25 mouse cellular contexts compared by ENCODE assay signal in the genomic region with DNA sequence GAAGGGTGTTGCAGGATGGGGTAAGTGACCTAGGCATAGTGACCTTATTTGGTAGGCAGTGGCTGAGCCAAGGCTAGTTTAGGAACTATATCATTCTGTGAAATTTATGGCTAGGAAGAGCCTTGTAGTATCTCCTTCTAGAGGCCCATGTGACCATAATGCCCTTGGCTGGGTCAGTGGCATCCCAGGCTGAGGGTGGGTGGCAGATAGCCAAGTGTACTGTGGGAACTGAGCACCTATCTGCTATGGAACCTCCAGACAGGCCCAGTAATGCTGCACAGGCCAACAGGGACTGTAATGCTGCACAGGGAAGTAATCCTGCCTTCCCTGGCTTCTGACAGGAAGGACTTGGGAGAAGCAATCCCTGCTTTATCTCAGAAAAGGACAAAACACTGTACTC.
DNase-seq lines count a peak whose midpoint lies in the region; ATAC-seq and TF ChIP-seq lines count a peak whose summit lies in the region.
"Had no signal": no experiment of that assay in that cellular context is flagged by ENCODE, and none has a peak within 500 bp of the region (broad histone marks: within the 10 kb centered on the region; RNA-seq: fewer than 3 reads in every experiment).

No protein-coding gene starts in this region.

- H3K9me3 ChIP-seq in heart, postnatal 0 days (replicated peaks; ENCODE audit: control insufficient read depth, low read length): no peaks in the 10 kb centered on the region
- no peaks in the 10 kb centered on the region for H3K9me3 ChIP-seq in kidney, embryonic 14.5 days (ENCODE audit: control insufficient read depth, low read length)
- no peaks in the 10 kb centered on the region for H3K9me3 ChIP-seq in limb, embryonic 10.5 days (replicated peaks)
- H3K9me3 ChIP-seq: embryonic facial prominence, embryonic 12.5 days; forebrain, embryonic 12.5 days; heart, embryonic 13.5 days; limb, embryonic 15.5 days; midbrain, embryonic 13.5 days had no signal

- no peaks in the 10 kb centered on the region for H3K27me3 ChIP-seq in heart, postnatal 0 days (ENCODE audit: control insufficient read depth, insufficient read depth, low read length)
- H3K27me3 ChIP-seq in kidney, embryonic 14.5 days (ENCODE audit: control insufficient read depth, insufficient read depth, low read length): no peaks in the 10 kb centered on the region
- peaks cover 13% of the 10 kb centered on the region for H3K27me3 ChIP-seq in limb, embryonic 10.5 days (ENCODE audit: low read depth, poor library complexity, severe bottlenecking)
- H3K27me3 ChIP-seq: megakaryocyte, embryonic 14.5 days; Patski had no signal

- peak; percentile 36; the same call in 1 of the 2 replicates for ATAC-seq in heart, postnatal 0 days (ENCODE audit: insufficient read depth, low read depth)
- no peak for ATAC-seq in kidney, embryonic 14.5 days (ENCODE audit: low FRiP score, low TSS enrichment)
- no peak for ATAC-seq in frontal cortex, adult (ENCODE audit: low TSS enrichment)
- ATAC-seq: hindbrain, postnatal 0 days; intestine, embryonic 16.5 days; midbrain, embryonic 13.5 days; Patski had no signal

- intact Hi-C loops in heart, postnatal 36 days (cut with DNase I): no loop called here

- no peak for DNase-seq in heart, postnatal 0 days (ENCODE audit: low spot score)
- no peak for DNase-seq in heart, postnatal 36 days
- DNase-seq in kidney, postnatal 25 days: peak; percentile 45 to 58
- peak; percentile 68 for DNase-seq in adrenal gland, postnatal 10 days
- DNase-seq in limb, embryonic 10.5 days (ENCODE audit: low spot score): no peak
- DNase-seq: B cell, adult 2 months; cerebellum, adult 18-20 months; cerebellum, postnatal 25 days; gastrocnemius, adult 2 months; layer of hippocampus, adult 9-11 months; lung, embryonic 14.5 days had no signal

- no peak overlapping the region for H3K9ac ChIP-seq in heart, postnatal 0 days (replicated peaks; ENCODE audit: low read depth, low read length)
- H3K9ac ChIP-seq in kidney, embryonic 14.5 days (ENCODE audit: low read depth, low read length): no peak overlapping the region
- H3K9ac ChIP-seq: embryonic facial prominence, embryonic 12.5 days; forebrain, embryonic 12.5 days; heart, embryonic 13.5 days; limb, embryonic 15.5 days; liver, embryonic 14.5 days; lung, embryonic 14.5 days; midbrain, embryonic 13.5 days had no signal

- TF ChIP-seq EP300 in heart, postnatal 0 days (IDR thresholded peaks at IDR 0.05; ENCODE audit: low read depth): no peak

- H3K4me1 ChIP-seq in heart, postnatal 0 days (ENCODE audit: control insufficient read depth, insufficient read depth): no peaks in the 10 kb centered on the region
- H3K4me1 ChIP-seq in kidney, embryonic 14.5 days (ENCODE audit: control insufficient read depth, insufficient read depth, low read length): peaks cover 28% of the 10 kb centered on the region
- peaks cover 91% of the 10 kb centered on the region for H3K4me1 ChIP-seq in limb, embryonic 10.5 days
- H3K4me1 ChIP-seq: megakaryocyte, embryonic 14.5 days had no signal

- no peak overlapping the region for H3K4me3 ChIP-seq in heart, postnatal 0 days (ENCODE audit: low read depth, low read length)
- no peak overlapping the region for H3K4me3 ChIP-seq in kidney, embryonic 14.5 days (ENCODE audit: low read length)
- H3K4me3 ChIP-seq in limb, embryonic 10.5 days: no peak overlapping the region
- H3K4me3 ChIP-seq: embryonic facial prominence, embryonic 12.5 days; forebrain, embryonic 12.5 days; gastrocnemius, adult 2 months; heart, embryonic 13.5 days; left cerebral cortex, adult 2 months; limb, embryonic 15.5 days; megakaryocyte, embryonic 14.5 days; midbrain, embryonic 13.5 days had no signal

- H3K4me2 ChIP-seq in heart, postnatal 0 days (ENCODE audit: low read depth, low read length): no peak overlapping the region
- H3K4me2 ChIP-seq in kidney, embryonic 14.5 days (replicated peaks; ENCODE audit: low read depth, low read length): no peak overlapping the region
- H3K4me2 ChIP-seq: embryonic facial prominence, embryonic 12.5 days; forebrain, embryonic 12.5 days; heart, embryonic 13.5 days; limb, embryonic 15.5 days; lung, embryonic 14.5 days; midbrain, embryonic 13.5 days had no signal

- no peaks in the 10 kb centered on the region for H3K36me3 ChIP-seq in heart, postnatal 0 days (replicated peaks; ENCODE audit: control insufficient read depth, insufficient read depth, low read length)
- H3K36me3 ChIP-seq in kidney, embryonic 14.5 days (ENCODE audit: control insufficient read depth, insufficient read depth, low read length): no peaks in the 10 kb centered on the region
- H3K36me3 ChIP-seq in limb, embryonic 10.5 days: no peaks in the 10 kb centered on the region
- H3K36me3 ChIP-seq: embryonic facial prominence, embryonic 12.5 days; forebrain, embryonic 12.5 days; G1E; heart, embryonic 13.5 days; limb, embryonic 15.5 days; midbrain, embryonic 13.5 days had no signal

- no peak overlapping the region for H3K27ac ChIP-seq in heart, postnatal 0 days (ENCODE audit: low read depth)
- no peak overlapping the region for H3K27ac ChIP-seq in kidney, embryonic 14.5 days (ENCODE audit: low read depth, low read length)
- peak overlapping the region; percentile 87 for H3K27ac ChIP-seq in limb, embryonic 10.5 days
- H3K27ac ChIP-seq: embryonic facial prominence, embryonic 12.5 days; forebrain, embryonic 12.5 days; gastrocnemius, adult 2 months; heart, embryonic 13.5 days; hindbrain, postnatal 0 days; left cerebral cortex, adult 2 months; limb, embryonic 15.5 days; liver, embryonic 14.5 days; midbrain, embryonic 13.5 days had no signal

- no peak for TF ChIP-seq CTCF in heart, postnatal 0 days (IDR thresholded peaks at IDR 0.05; ENCODE audit: low read depth)

Comparison
In these comparisons a context has a peak if more than half of its experiments do, and no peak if none do; other contexts are left out.
1. DNase-seq: peak in kidney, postnatal 25 days (2 of 2) and adrenal gland, postnatal 10 days (single experiment); none in heart, postnatal 0 days (single experiment), heart, postnatal 36 days (0 of 2) and limb, embryonic 10.5 days (single experiment).